Mouse (Mus musculus): ENCODE data around the gene Krt75. TPM values are rescaled to one million over a fixed set of nuclear protein-coding genes. Genes with fewer than 3 reads are reported as not detected.
A peak's percentile ranks its signal among the peaks of the same experiment; 100 is the strongest.
"Not testable (repeated sequence)": the region's sequence is repeated elsewhere in the genome, so short reads cannot be mapped to it uniquely, and the experiment has no call there.

Krt75 gene
- total RNA-seq, 2 experiments from 2014 or later, result not detected

DNA sequence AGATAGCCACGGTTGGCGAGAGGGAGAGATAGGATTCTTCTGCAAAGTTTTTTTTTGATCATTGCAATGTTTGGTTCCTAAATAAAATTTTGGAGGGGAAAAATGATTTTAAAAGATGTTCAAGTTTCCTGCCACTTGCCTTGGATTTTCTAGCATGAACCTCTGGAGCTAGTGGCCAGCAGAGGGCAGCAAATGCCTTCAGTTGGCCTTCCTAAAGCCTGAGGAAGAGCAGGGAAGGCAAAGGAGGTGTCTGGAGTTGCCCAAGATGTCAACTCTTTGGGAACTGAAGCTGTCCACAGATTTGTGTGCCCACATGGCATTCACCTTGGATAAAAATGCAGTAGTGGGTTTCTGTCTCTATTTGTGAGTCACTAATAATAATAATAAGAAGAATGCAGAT is 53.9 kb downstream of the Krt75 start:
- DNase-seq (ENCODE audit: low spot score in 2 of 2), result peak; percentile 62 to 76

DNA sequence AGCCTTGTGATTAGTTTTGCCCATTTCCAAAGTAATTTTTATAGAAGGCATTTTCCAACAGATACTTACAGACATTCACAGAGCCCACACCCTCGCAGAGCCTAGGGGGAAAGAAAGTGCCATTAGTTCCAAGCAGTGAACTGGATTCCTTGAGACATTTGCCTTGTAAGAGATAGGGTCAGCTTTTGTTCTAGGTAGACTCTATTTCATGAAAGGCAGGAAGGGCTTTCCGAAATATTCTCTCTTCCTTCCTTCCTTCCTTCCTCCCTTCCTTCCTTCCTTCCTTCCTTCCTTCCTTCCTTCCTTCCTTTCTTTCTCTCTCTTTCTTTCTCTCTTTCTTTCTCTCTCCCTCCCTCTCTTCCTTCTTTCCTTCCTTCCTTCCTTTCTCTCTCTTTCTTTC is 56.5 kb downstream of the Krt75 start, which contains the start of gene Gm49425:
TSS of gene Gm49425 (minus strand) at position 101 of the 400 bp plus-strand sequence.
- not testable (repeated sequence) for DNase-seq (ENCODE audit: low spot score in 2 of 2)

Small RNA genes lying within 50 kb of the gene (microRNA-seq; reads per million reads assigned to microRNA genes)
- gene Gm44393 (ENCODE audit: borderline number of aligned reads in 2 of 2) (0 reads per million in 2 experiments), gene Gm44460 (ENCODE audit: borderline number of aligned reads in 2 of 2) (0 reads per million in 2 experiments)

Other genes starting within 250 kb of the Krt75 start
- gene Krt80, start 203.7 kb downstream of the Krt75 start, total RNA-seq (2021), result 1 to 10 TPM; 4.3 to 7.8 TPM
- gene Krt7, start 162.9 kb downstream of the Krt75 start, total RNA-seq (2021), result 1 to 10 TPM; 1.4 to 2.6 TPM
- not detected for gene Krt87, start 135.1 kb downstream of the Krt75 start, total RNA-seq (2021)
- gene Krt88, start 126.2 kb downstream of the Krt75 start, total RNA-seq (2021), result not detected
- gene Krt81, start 110.2 kb downstream of the Krt75 start, total RNA-seq (2021), result not detected
- gene Krt86, start 100.4 kb downstream of the Krt75 start, total RNA-seq (2021), result not detected
- gene Krt83, start 82.4 kb downstream of the Krt75 start, total RNA-seq (2021), result not detected
- not detected for gene Gm49425, start 56.6 kb downstream of the Krt75 start, total RNA-seq (2021)
- not detected for gene Krt84, start 41.1 kb downstream of the Krt75 start, total RNA-seq (2021)
- not detected for gene Krt82, start 23.2 kb downstream of the Krt75 start, total RNA-seq (2021)
- gene Krt90, start 11.0 kb downstream of the Krt75 start, total RNA-seq (2021), result not detected
- gene Gm5414, start 54.3 kb upstream of the Krt75 start, total RNA-seq (2021), result not detected
- not detected for gene Gm5478, start 73.5 kb upstream of the Krt75 start, total RNA-seq (2021)
- gene Krt6b, start 106.4 kb upstream of the Krt75 start, total RNA-seq (2021), result not detected
- gene Krt6a, start 120.4 kb upstream of the Krt75 start, total RNA-seq (2021), result not detected
- not detected for gene Krt5, start 139.0 kb upstream of the Krt75 start, total RNA-seq (2021)
- not detected for gene Krt71, start 169.2 kb upstream of the Krt75 start, total RNA-seq (2021)
- gene Krt72, start 212.6 kb upstream of the Krt75 start, total RNA-seq (2021), result not detected
- not detected for gene Krt73, start 228.4 kb upstream of the Krt75 start, total RNA-seq (2021)
- not detected for gene Krt2, start 244.3 kb upstream of the Krt75 start, total RNA-seq (2021)

Data from adrenal gland, adult 18-20 months (tissue).